Mouse (Mus musculus) monocyte, adult 5-6 weeks (primary cell): ENCODE measurements around the gene Tha1. TPM values are rescaled to one million over a fixed set of nuclear protein-coding genes. Genes with fewer than 3 reads are reported as not detected.

Experiments
- ATAC-seq: fragments of 153-309, 156-312 bp; replicated peaks from 2 replicates; pipeline ENCODE4 v1.8.0; 2017; ENCODE audit warnings: mild to moderate bottlenecking; ENCODE audit not compliant: low TSS enrichment, insufficient number of reproducible peaks, severe bottlenecking, poor library complexity, low FRiP score
- total RNA-seq: library from RNA; stranded (forward); fragments of 200-1000, 200-491, 200-594 nt; gene quantifications from 3 replicates; pipeline ENCODE4 v1.2.3, GENCODE M21; 2017

The Tha1 gene
- total RNA-seq, 1 experiment from 2014 or later = 1.9 TPM

GRCm38 (mm10) chr11:117886000-117886399, 12.7 kb upstream of the Tha1 start:
- ATAC-seq = no peak

DNA sequence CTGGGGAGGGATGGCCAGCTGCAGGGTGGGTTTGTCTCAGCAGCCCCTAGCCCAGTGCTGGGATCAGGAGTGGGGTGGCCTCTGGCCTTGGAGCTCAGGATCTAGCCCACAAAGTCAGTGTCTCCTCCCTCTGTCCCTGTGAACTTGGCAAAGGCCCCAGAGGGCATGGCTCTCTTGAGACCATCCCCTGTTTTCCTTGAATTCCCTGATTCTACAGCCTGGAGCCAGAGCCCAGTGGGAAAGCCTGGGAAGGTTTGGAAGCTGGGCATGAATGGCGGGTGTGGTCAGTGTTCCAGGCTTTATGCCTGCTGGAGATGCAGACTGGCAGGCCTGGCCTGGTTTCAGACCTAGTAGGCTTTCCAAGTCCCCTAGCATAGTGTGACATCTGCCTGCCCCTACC, 8.9 kb upstream of the Tha1 start:
- ATAC-seq = no peak

GRCm38 (mm10) chr11:117881787-117882186, 8.5 kb upstream of the Tha1 start:
- ATAC-seq = no peak

DNA sequence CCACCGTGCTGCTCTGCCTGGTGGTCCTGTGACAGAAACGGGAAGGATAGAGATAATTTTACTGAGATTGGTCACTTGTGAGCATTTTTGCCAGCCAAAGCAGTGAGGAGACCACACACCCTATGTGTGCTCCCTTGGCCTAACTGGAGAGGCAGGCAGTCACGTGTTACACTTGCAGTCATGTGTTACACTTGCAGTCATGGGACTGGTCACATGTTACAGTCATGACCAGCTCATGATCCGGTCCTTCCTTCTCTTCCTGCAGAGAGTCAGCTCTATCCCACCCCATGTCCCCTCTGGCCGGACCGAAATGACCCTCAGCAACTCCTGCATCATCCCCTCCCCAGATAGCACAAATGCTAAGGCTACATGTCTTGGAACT, 7.7 kb upstream of the Tha1 start:
- no peak for ATAC-seq

DNA sequence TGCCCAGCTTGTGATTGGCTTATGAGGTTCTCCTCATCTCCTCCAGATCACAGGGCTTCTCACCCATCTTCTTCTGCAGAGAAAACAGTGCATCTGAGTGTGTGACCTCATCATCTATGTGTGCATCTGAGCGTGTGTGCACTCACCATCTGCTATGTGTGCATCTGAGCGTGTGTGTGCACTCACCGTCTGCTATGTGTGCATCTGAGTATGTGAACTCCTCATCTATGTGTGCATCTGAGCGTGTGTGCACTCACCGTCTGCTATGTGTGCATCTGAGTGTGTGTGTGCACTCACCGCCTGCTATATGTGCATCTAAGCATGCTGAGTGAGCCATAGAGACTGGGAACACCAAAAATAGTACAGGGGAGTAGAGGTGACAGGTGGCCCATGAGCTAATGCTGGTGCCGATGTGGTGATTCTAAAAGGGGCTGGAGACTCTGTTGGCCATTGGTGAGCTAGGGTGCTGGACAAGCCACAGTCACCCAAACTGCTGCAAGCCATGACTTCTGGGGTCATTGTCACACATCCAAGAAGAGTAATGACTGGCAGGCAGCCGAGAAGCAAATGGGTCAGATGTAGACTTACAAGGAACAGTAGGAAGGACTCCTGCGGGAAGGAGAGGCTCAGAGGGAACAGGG, 7.2 kb upstream of the Tha1 start:
- no peak for ATAC-seq

- no peak for ATAC-seq
Measured at GRCm38 (mm10) chr11:117879676-117880075, 6.4 kb upstream of the Tha1 start.

GRCm38 (mm10) chr11:117878892-117879291, 5.6 kb upstream of the Tha1 start:
- peak; percentile 34; the same call in 1 of the 2 replicates for ATAC-seq

- peak; percentile 4; the same call in 1 of the 2 replicates for ATAC-seq
Measured at GRCm38 (mm10) chr11:117877917-117878745, 4.8 kb upstream of the Tha1 start.

GRCm38 (mm10) chr11:117875681-117876080, 2.4 kb upstream of the Tha1 start:
- no peak for ATAC-seq

- ATAC-seq = no peak
Measured at GRCm38 (mm10) chr11:117874419-117874818, 1.1 kb upstream of the Tha1 start.

- no peak for ATAC-seq
Measured at GRCm38 (mm10) chr11:117871911-117872584, 1.2 kb downstream of the Tha1 start.

DNA sequence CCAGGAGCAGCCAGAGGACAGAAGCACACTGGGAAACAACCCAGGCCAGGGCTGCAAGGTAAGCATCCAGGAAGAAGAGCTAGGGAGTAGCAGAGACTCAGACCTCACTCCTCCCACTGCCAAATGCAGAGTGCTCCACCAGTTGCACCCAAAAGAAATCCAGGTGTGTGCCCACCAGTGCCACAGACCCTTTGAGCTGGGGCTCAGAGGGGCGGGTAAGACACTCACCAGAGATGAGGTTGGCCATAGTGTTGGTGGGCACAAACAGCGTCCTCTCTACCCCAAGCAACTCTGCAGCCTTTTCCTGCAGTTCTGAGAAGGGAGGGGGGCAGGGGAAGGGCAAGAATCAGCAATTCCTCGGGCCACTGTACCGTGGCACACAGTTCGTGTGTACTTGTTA, 1.9 kb downstream of the Tha1 start:
- no peak for ATAC-seq

- peak; percentile 70 for ATAC-seq
Measured at GRCm38 (mm10) chr11:117870688-117871365, 2.5 kb downstream of the Tha1 start.

DNA sequence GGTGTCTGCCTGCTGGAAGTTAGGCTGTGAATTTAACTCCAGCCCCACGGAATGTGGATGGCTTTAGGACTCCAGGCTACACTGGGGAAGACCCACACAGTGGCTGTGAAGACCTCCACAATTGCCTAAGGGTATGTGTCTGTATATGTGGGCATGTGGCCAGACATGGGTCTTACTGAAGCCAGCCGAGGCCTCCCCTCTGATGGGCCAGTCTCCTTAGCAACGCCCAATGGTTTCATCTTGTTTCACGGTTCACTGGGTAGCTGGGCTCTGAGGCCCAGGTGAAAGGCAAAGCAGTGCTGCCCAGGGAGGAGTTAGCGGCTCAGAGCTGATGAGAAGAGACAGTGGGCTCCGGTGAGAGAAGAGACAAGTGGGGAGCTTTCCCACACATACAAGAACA, 7.3 kb downstream of the Tha1 start:
- ATAC-seq = no peak

DNA sequence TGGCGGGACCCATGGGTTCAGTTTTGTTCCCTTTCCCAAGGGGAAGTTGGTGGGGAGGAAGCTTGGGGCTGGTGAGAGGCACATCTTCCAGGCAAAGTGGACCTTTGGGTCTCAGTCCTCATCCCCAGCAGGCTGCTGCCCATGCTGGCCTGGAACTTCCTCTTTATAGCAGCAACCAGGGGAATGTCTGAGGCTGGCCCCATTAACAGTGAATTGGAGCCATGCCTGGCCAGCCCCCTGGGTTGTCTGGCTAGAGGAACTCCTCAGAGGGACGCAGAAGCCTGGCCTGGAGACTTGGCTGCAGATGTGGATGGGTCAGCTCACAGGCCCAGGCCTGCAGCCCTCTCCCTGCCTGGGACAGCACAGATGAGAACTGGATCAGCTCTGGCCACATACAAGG, 8.5 kb downstream of the Tha1 start:
- no peak for ATAC-seq

DNA sequence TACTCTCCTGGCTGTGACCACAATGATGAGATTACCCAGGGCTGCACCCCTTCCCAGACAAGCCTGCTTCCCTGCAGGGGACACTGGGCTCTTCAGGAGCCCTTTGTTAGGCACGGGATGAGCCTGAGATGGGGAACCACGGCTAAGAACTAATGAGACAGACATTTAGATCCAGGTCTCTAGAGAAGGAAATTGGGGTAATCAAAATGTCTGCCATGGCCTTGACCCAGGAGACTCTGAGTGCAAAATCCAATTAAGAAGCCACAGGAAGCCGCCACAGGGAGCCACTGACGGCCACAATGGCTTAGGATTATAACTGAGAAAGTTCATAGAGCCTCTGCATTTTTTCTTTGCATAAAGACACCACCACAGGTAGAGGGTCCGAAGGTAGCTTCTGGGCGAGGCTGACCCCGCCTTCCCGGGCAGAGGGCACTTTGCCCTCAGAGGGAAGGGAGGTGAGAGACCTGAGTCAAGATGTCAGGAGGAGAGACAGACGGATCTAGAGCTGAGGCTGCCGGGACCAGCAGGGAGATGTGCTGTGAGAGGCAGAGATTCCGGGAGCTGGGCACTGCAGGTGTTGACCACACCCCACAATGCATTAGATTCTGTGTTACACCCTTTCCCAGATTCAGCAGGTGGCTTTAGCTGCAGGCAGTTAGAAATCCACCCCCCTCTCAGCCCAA, 10.0 kb downstream of the Tha1 start:
- ATAC-seq = no peak

- no peak for ATAC-seq
Measured at GRCm38 (mm10) chr11:117860601-117861000, 12.7 kb downstream of the Tha1 start, which contains the start of gene Tmem235. Gene Tmem235 (plus strand): TSS chr11:117860752.

GRCm38 (mm10) chr11:117858392-117858791, 14.9 kb downstream of the Tha1 start:
- ATAC-seq = no peak

GRCm38 (mm10) chr11:117857462-117857861, 15.8 kb downstream of the Tha1 start:
- ATAC-seq = no peak
